Mouse (Mus musculus): ENCODE measurements around the gene Tmprss11d. TPM values are rescaled to one million over a fixed set of nuclear protein-coding genes. Genes with fewer than 3 reads are reported as not detected.

The Tmprss11d gene
- total and polyA plus RNA-seq, 3 experiments, result not detected

DNA sequence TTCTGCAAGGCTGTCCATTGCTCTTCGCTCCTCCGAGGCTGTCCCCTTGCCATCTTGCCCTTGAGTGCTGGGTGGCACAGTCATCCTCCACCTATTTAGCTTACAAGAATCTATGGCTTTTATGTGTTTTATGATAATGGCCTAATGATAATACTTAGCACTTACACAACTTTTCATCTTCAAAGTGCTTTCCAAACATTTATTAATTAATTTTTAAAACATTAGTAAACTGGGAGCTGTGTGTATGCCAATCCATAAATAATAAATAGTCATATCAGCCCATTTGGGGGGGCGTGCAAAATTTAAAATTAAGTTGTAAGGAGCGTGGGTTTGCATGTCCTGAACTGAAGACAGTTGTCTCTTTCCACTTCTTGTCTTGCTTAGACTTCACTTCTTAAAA lies 84.0 kb downstream of the Tmprss11d start, which contains the start of gene Tmprss11c:
TSS of gene Tmprss11c (minus strand) at position 101 of the 400 bp plus-strand sequence.
- no peak within 1 kb of the TSS for H3K9ac ChIP-seq (ENCODE audit: low read depth, low read length)
- H3K4me3 ChIP-seq, result no peak within 1 kb of the TSS
- intact Hi-C loops (cut with DNase I), result no loop called here
- no peaks in the 10 kb centered on the region for H3K4me1 ChIP-seq (ENCODE audit: control insufficient read depth, insufficient read depth, low read length)
- no peaks in the 10 kb centered on the region for H3K36me3 ChIP-seq (ENCODE audit: control insufficient read depth, insufficient read depth, low read length)
- TF ChIP-seq EP300 (IDR thresholded peaks at IDR 0.05; ENCODE audit: insufficient read depth, low read depth, low read length), result no peak
- no peak for TF ChIP-seq CTCF (IDR thresholded peaks at IDR 0.05)
- TF ChIP-seq POLR2A (IDR thresholded peaks at IDR 0.05; ENCODE audit: insufficient read depth, low read depth, low read length), result no peak
- no peaks in the 10 kb centered on the region for H3K79me2 ChIP-seq (replicated peaks; ENCODE audit: control insufficient read depth, insufficient read depth, low read length)
- no peak within 1 kb of the TSS for H3K27ac ChIP-seq
- H3K27me3 ChIP-seq (ENCODE audit: control insufficient read depth, insufficient read depth, low read length), result no peaks in the 10 kb centered on the region
- no peak for DNase-seq
- WGBS, result 78% methylated on average over 4 of the region's 4 CpGs

Other genes starting within 250 kb of the Tmprss11d start
- 1 to 10 TPM; 6.3 to 8.8 TPM for gene Uba6, start 200.6 kb downstream of the Tmprss11d start, total RNA-seq (2021)
- gene Uba6, start 200.6 kb downstream of the Tmprss11d start, polyA plus RNA-seq (2012; rRNA removed), result 1.4 and 3.3 TPM in 2 replicates
- gene Gnrhr, start 175.5 kb downstream of the Tmprss11d start, total RNA-seq (2021), result under 1 TPM; 0.34 to 0.45 TPM
- gene Gnrhr, start 175.5 kb downstream of the Tmprss11d start, polyA plus RNA-seq (2012; rRNA removed), result 0.14 TPM in 1 of 2 replicates, not detected in the other
- not detected for gene Tmprss11c, start 84.1 kb downstream of the Tmprss11d start, total RNA-seq (2021)
- not detected in 2 replicates for gene Tmprss11c, start 84.1 kb downstream of the Tmprss11d start, polyA plus RNA-seq (2012; rRNA removed)
- gene Tmprss11a, start 95.6 kb upstream of the Tmprss11d start, total RNA-seq (2021), result not detected
- not detected in 2 replicates for gene Tmprss11a, start 95.6 kb upstream of the Tmprss11d start, polyA plus RNA-seq (2012; rRNA removed)
- not detected for gene Tmprss11g, start 145.2 kb upstream of the Tmprss11d start, total RNA-seq (2021)
- gene Tmprss11g, start 145.2 kb upstream of the Tmprss11d start, polyA plus RNA-seq (2012; rRNA removed), result not detected in 2 replicates